Mouse (Mus musculus) gonadal fat pad, adult 2 months (tissue): ENCODE measurements around the gene Pde6c. TPM values are rescaled to one million over a fixed set of nuclear protein-coding genes. Genes with fewer than 3 reads are reported as not detected.
A peak's percentile ranks its signal among the peaks of the same experiment; 100 is the strongest.

Experiments used
- DNase-seq: peaks from one replicate; pipeline ENCODE4 v3.0.0-alpha.2; 2012; ENCODE audit warnings: low read depth
- polyA plus RNA-seq: library from polyadenylated mRNA; depleted of rRNA; stranded (reverse); fragments of >200 nt; gene quantifications from 2 replicates; pipeline ENCODE4 v1.2.3, GENCODE M21; 2012

Pde6c gene
- polyA plus RNA-seq, 1 experiment, result not detected

GRCm38 (mm10) chr19:38143540-38144271, 11.1 kb downstream of the Pde6c start:
- DNase-seq, result no peak

GRCm38 (mm10) chr19:38156243-38156642, 23.7 kb downstream of the Pde6c start:
- DNase-seq, result no peak

GRCm38 (mm10) chr19:38161648-38162354, 29.2 kb downstream of the Pde6c start:
- no peak for DNase-seq

- DNase-seq, result no peak
These were observed 32.1 kb downstream of the Pde6c start for GRCm38 (mm10) chr19:38164633-38165032.

GRCm38 (mm10) chr19:38179675-38180074, 47.1 kb downstream of the Pde6c start:
- peak; percentile 54 for DNase-seq

GRCm38 (mm10) chr19:38186631-38187344, 54.2 kb downstream of the Pde6c start:
- no peak for DNase-seq

GRCm38 (mm10) chr19:38187345-38187680, 54.7 kb downstream of the Pde6c start:
- DNase-seq, result no peak

GRCm38 (mm10) chr19:38190606-38191005, 58.0 kb downstream of the Pde6c start:
- no peak for DNase-seq

GRCm38 (mm10) chr19:38191446-38191845, 58.9 kb downstream of the Pde6c start:
- peak; percentile 28 for DNase-seq

GRCm38 (mm10) chr19:38195245-38195644, 62.7 kb downstream of the Pde6c start:
- DNase-seq, result no peak

GRCm38 (mm10) chr19:38198731-38199130, 66.2 kb downstream of the Pde6c start:
- no peak for DNase-seq

- DNase-seq, result no peak
These were observed 74.1 kb downstream of the Pde6c start for GRCm38 (mm10) chr19:38206669-38207068.

- DNase-seq, result no peak
These were observed 85.1 kb downstream of the Pde6c start for GRCm38 (mm10) chr19:38217696-38218095.

- DNase-seq, result no peak
These were observed 90.8 kb downstream of the Pde6c start for GRCm38 (mm10) chr19:38223356-38223904.

- peak; percentile 16 for DNase-seq
These were observed 91.5 kb downstream of the Pde6c start, which contains the start of gene Fra10ac1 for GRCm38 (mm10) chr19:38223905-38224684. Gene Fra10ac1 (minus strand): TSS chr19:38224156.

- no peak for DNase-seq
These were observed 92.1 kb downstream of the Pde6c start for GRCm38 (mm10) chr19:38224685-38225060.

- DNase-seq, result no peak
These were observed 96.1 kb downstream of the Pde6c start for GRCm38 (mm10) chr19:38228699-38229098.

- no peak for DNase-seq
These were observed 99.5 kb downstream of the Pde6c start for GRCm38 (mm10) chr19:38232087-38232486.

- DNase-seq, result no peak
These were observed 99.9 kb downstream of the Pde6c start for GRCm38 (mm10) chr19:38232516-38232915.
